Mouse (Mus musculus) lung, postnatal 10 days (tissue): ENCODE results near the gene Triap1.
"Not testable (repeated sequence)": the region's sequence is repeated elsewhere in the genome, so short reads cannot be mapped to it uniquely, and the experiment has no call there.

ENCODE experiments used
- DNase-seq: peaks from one replicate; pipeline ENCODE4 v3.0.0; 2021

Gene Triap1

GRCm38 (mm10) chr5:115340007-115340406 lies 1.0 kb upstream of the Triap1 start:
- DNase-seq: no peak

- DNase-seq: no peak
Measured at GRCm38 (mm10) chr5:115341314-115342165, 515 bp downstream of the Triap1 start.

GRCm38 (mm10) chr5:115347564-115347963 lies 6.5 kb downstream of the Triap1 start:
- DNase-seq: peak; percentile 88

- DNase-seq: peak; percentile 98
Measured at GRCm38 (mm10) chr5:115348546-115349224, 7.7 kb downstream of the Triap1 start, which contains the start of gene Cox6a1. TSS of gene Cox6a1 (minus strand) at chr5:115348981.

GRCm38 (mm10) chr5:115349225-115349555 lies 8.2 kb downstream of the Triap1 start:
- no peak for DNase-seq

- DNase-seq: no peak
Measured at GRCm38 (mm10) chr5:115351348-115351747, 10.3 kb downstream of the Triap1 start.

GRCm38 (mm10) chr5:115355070-115355469 lies 14.0 kb downstream of the Triap1 start:
- no peak for DNase-seq

- DNase-seq: peak; percentile 92
Measured at GRCm38 (mm10) chr5:115358872-115359271, 17.8 kb downstream of the Triap1 start.

- no peak for DNase-seq
Measured at GRCm38 (mm10) chr5:115359438-115359837, 18.4 kb downstream of the Triap1 start.

- DNase-seq: no peak
Measured at GRCm38 (mm10) chr5:115359851-115360372, 18.9 kb downstream of the Triap1 start.

- no peak for DNase-seq
Measured at GRCm38 (mm10) chr5:115362216-115362615, 21.2 kb downstream of the Triap1 start.

GRCm38 (mm10) chr5:115362819-115363714 lies 22.0 kb downstream of the Triap1 start:
- no peak for DNase-seq

GRCm38 (mm10) chr5:115364782-115365181 lies 23.8 kb downstream of the Triap1 start:
- DNase-seq: no peak

- no peak for DNase-seq
Measured at GRCm38 (mm10) chr5:115371736-115372135, 30.7 kb downstream of the Triap1 start.

GRCm38 (mm10) chr5:115373441-115374203 lies 32.6 kb downstream of the Triap1 start:
- DNase-seq: no peak

- no peak for DNase-seq
Measured at GRCm38 (mm10) chr5:115374204-115374820, 33.3 kb downstream of the Triap1 start.

GRCm38 (mm10) chr5:115375436-115375835 lies 34.4 kb downstream of the Triap1 start:
- DNase-seq: no peak

GRCm38 (mm10) chr5:115378882-115379281 lies 37.9 kb downstream of the Triap1 start:
- not testable (repeated sequence) for DNase-seq

GRCm38 (mm10) chr5:115391935-115392334 lies 50.9 kb downstream of the Triap1 start:
- DNase-seq: no peak

- DNase-seq: no peak
Measured at GRCm38 (mm10) chr5:115392969-115393368, 51.9 kb downstream of the Triap1 start.
